Mouse (Mus musculus) neural tube, embryonic 10.5 days (tissue): Measurements from ENCODE around the gene Emc10.

Experiments used
- DNase-seq: peaks from one replicate; pipeline ENCODE4 v3.0.0-alpha.2; 2017; ENCODE audit warnings: low spot score; ENCODE audit errors: extremely low spot score

Gene Emc10

DNA sequence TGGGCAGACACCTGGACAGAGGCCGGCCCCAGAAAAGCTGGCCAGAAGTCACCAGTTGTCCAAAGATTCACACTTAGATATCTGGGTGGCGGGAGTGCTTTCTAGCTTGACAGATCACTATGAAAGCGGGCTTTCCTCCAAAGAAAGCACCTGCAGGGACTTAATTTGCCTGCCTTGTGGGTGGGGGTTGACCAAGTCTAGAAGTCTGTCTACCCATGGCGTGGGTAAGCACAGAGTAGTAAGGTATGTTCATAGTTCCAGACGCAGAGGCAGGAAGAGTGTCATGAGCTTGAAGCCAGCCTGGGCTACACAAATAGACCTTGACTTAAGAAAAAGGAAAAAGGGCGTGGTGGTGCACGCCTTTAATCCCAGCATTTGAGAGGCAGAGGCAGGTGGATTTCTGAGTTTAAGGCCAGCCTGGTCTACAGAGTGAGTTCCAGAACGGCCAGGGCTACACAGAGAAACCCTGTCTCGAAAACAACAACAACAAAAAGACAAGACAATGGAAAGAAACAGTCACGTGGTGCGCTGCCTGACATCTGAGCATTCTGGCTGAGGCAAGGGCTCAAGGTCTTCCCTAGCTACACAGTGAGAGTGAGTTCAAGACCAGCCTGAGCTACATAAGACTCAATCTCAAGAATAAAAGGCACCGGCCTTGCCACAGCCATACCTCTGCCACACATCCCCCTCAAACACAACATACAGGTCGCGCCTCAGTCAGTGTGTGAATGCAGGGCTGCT lies 30.3 kb upstream of the Emc10 start:
- no peak for DNase-seq

DNA sequence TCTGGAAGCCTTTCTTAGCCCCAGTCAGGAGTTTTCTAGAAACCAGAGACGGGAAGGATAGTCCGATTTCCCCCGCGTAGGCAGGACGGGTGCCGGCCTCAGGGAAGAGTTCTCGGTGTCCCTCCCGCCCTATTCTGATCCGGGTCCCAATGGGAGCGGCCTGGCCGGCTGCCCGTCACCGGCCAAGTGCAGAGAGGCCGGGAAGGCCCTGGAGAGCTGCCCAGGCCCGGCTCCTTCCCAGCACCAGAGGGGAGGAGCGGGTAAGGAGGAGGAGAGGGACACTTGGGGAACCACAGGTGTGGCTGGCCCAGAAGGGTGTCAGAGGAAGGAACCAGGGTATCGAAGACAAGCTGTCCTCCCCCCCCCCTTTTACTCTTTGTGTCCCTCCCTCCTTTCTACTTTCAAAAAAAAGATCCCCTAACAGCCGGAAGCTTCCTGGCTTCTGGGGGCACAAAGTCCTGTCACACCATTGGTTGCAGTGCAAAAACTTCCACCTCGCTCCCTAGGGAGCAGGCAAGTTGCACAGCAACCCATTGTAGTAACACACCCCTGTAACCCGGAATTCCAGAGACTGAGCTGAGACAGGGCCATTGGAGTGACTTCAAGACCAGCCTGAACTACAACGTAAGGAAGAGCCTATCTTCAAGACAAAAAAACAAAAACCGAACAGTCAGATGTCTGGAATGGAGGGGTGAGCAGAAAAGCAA lies 28.9 kb upstream of the Emc10 start:
- no peak for DNase-seq

DNA sequence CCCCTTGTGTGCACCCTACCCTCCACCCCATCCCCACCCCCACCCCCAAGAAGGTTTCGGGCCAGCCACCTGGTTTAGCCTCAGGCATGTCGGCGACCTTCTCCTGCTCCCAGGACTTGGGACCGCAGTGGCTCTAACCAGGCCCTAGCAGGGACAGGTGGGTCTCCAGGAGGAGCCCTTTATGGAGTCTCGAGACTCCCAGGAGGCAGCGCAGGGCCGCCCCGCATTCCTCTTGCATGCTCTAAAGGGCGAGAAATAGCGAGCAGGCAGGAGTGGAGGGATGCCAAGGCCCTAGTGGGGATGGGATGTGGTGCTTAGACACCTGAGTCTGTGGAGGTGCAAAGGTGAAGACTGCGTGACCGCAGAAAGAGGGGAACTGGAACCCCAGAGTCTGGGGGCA lies 28.2 kb upstream of the Emc10 start, which contains the start of gene Mybpc2:
Mybpc2 (minus strand) TSS at position 155 of the 400 bp plus-strand sequence.
- DNase-seq: no peak

DNA sequence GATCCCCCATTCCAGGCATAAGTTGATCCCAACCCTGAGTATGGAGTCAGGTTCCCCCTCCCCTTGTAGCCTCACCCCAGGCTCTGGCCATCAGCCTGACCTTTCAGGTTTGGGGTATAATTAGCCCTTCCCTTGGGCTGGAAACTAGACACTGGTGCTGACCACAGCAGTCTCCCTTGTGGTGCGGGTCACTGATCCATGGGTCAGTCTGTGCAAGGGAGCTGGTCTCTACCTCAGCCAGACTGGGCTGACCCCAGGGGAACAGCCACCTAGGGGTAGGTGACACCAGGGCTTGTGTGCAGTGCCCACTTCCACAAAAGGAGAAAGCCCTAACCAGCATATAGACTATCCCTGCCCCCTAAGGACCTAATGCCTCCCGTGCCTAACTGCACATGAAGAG lies 26.7 kb upstream of the Emc10 start:
- DNase-seq: no peak

DNA sequence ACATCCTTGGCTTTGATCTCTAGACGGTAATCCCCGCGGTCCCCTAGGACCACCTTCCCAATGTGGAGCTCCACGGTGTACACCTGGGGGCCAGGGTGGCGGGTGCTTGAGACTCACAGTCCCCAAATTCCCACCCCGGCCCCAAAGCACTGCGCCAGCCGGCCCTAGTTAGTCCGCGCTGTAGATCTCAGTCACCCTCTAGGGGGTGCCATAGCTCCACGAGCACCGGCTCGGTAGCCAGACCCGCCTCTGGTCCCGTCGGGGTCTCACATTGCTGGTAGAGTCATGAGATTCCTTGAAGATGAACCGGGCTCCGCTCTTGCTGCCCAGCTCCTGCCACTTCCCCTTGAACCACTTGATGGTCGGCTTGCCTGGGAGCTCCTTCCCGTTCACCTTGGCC lies 25.4 kb upstream of the Emc10 start:
- peak; percentile 68 for DNase-seq

DNA sequence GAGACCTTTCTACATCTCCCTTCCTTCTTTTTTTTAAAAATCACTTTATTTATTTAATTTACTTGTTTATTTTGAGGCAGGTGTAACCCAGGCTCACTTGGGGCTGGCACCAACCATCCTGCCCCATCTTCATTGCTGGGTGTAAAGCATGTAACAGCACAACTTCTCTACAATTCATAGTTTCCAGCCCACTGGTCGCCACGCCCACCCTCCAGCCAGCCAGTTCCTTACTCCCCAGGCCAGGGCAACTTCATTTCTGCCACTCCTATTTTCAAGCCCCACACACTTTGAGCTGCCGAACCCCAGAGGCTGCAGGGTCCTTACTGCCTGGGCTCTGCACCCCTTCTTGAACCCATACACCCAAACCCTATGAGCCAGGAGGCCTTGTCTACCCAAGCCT lies 24.7 kb upstream of the Emc10 start:
- DNase-seq: no peak

DNA sequence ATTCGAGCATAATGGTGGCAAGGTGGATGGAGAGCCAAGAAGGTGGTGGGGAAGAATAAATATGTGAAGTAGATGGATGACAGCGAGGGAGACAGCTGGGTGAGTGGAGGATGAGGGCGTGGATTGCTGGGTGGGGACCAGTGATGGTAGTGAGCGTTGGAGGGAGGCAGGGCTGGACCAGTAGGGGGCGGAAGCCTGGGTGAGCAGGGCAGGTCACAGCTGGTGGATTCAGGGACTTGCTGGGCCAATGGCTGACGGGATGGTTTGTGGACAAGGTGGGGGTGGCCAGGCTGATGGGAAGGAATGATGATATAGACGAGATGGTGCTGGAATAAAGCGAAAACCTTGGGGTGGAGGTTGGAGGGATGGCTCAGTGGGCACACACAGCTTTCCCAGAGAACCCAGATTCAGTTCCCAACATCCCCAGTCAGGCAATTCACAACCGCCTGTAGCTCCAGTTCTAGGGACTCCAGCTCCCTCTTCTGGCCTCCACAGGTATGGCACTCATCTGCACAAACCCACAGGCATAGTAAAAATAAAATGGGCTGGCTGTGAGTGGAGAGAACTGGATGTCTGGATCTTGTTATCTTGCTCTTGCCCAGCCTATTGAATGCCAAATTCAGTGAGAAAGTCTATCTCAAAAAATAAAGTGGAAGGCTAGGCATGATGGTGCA lies 23.0 kb upstream of the Emc10 start:
- no peak for DNase-seq

DNA sequence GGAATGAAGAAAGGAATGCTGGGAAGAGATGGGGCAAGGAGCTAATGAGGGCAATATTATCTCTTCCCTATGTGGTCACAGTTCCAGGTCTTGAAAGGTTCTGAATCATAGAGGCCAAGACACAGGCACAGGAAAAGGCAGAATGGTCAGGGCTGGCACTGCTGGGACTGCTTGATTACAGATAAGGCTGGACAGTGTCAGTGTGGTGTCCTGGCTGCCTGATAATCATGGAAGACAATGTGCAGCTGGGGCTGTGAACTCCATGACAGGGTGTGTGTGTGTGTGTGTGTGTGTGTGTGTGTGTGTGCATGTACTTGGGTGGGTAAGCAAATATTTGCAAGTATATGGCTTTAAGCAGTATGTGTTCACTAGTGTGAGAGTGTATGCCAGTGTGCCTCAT lies 11.2 kb upstream of the Emc10 start:
- DNase-seq: no peak

DNA sequence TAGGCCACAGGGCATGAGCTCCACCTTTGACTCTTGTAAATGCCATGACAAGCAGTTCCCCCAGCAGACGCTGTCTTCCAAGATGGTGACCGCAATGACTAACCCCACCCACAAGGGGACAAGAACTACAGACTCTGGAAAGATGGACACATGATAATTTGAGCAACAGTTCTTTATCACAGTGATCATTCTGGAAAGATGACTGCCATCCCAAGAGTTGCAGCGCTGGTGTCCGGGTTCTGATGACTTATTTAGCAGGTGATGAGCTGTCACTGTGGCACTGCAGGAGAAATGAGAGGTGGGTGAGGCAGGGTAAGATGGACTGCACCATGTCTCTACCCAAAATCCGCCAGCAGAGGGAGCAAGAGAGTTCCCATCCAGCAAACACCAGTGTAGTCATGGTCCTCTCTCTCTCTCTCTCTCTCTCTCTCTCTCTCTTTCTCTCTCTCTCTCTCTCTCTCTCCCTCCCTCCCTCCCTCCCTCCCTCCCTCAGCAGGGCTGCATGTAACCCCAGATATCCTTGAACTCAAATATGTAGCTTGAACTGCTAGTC lies 5.3 kb upstream of the Emc10 start:
- DNase-seq: peak; percentile 75

DNA sequence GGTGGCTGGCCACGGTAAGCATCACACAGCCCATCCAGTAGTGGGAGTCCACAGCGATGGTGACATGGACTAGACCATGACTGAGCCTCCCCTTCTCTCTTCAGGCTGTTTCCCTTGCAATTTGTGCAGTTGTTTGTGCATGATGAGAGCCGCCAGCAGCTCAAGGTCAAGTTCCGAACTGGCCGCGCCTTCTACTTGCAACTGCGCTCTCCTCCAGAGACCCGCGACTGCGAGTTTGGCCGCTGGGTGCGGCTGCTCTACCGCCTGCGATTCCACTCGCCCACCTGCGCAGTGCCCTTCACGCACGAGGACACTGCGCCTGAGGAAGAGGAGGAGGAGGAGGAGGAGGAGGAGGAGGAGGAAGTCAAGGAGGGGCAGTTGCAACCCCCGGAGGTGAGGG lies 3.7 kb upstream of the Emc10 start:
- no peak for DNase-seq

DNA sequence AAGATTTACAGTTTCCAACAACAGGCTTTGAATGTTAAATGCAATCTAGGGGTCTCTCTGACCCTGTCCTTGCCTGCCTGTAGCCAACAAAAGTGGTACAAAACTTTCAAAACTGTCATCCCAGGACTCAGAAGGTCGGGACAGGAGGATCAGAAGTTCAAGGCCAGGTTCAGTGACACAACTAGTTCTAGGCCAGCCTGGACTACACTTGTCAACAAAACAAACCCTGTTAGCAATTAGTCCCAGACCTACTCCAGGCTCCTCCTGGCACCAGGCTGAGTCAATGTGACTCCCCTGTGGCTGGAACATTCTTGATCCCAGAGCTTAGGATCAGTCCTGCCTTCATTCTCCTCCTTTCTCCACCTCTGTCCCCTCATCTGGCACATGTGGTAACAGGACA lies 2.6 kb upstream of the Emc10 start:
- DNase-seq: no peak

DNA sequence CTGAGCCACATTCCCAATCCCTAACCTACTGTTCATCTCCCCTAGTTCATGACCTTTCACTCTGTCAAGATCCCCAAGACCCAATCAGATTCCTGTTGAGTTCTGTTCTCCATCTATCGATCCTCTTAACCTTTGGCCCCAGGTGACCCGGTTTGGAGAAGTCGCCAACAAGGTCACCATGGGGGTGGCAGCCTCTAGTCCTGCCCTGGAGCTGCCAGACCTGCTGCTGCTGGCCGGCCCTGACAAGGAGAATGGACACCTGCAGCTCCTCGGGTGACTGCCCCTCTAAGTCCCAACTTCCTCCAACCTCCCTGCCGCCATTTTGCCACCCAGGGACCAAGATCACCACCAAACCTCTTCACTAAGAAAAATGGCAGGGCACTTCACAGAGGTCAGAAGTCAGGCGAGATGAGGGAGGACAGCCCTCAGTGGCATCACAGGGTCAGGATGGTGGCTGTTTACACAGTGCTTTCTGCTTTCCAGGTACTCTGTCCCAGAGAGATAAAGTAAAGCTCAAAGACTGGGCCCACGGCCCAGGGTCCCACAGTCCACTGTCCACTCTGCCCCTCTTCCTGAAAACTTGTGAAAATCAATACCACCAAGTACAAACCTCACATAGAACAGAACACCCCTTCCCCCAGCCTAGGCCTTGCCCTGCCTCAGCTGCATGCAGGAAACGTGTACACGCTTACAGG lies 1.2 kb upstream of the Emc10 start:
- DNase-seq: no peak

DNA sequence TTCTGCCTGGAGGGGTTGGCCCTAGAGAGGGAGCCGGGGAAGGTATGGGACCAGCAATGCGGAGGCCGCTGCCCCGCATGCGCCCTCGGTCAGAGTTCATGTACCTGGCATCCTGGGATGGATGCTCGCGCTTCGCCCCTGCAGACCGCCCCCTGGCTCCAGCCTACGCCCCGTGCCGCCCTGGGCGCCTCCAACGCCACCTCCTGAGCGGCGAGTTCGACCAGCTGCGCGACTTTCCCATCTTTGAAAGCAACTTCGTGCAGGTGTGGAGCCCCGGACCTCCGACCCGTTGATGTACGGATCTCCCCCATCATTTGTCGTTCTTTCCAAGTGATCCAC lies 411 bp upstream of the Emc10 start:
- DNase-seq: no peak

DNA sequence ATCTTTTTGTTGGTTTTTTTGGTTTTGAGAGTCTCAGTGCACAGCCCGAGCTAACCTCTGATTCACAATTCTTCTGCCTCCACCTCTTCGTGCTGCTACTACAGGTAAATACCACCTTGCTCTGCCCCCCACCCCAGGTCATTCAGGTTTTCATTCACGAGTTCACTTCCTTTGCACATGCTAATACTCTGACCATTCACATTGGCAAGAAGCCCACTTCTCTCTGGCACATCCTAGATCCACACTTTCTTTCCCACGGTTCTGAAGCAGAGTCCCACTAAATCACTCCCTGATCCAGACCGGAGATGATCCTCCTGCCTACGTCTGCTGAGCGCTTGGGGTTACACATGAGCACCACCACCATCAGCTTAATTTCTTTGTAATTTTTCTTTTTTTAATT lies 1.2 kb downstream of the Emc10 start:
- DNase-seq: no peak

DNA sequence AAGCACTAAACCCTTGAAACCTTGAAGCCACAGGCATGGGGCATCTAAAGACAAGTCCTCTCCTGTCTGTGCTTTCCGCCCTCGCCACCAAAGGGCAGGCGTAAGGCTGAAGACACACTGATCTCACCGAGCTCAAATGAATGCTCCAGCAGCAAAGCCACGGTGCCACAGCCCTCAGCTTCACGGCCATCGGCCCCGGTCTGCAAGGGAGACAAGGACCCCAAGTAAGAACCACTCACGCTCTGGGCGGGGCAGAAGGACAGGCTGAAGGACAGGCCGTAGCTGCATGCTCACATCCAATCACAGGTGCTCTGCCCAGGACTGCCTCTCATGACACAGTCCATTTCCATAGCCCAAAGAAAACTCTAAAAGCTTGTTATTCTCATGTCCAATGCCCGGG lies 1.6 kb downstream of the Emc10 start:
- no peak for DNase-seq

DNA sequence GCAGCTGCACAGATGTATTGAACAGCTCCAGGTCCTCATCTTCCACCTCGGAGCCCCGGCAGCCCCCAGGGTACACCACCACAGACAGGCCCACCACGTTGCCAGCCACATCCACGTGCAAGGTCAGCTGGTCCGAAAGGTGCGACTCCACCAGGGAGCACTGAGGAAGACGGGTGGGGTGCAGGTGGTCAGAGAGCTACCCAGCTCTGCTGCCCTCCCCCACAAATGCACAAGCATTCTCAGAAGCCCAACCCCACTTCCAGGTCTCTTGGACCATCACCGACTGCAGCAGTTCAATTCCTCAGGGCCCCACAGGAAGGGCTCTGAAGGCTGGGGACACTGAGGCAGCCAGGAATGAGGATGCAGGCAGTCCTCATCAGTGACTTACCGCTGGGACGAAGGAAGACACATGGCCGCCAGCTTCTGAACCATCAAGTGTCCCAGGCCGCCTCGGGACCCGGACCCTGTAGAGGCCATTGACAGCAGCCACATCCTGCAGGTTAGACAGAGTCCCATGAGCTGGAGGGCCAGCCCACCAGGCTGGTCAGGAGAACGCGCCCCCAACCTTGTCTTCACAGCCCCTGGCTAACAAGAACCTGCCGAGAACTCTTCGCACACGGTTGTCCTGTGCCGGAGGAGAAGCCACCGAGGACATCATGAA lies 4.0 kb downstream of the Emc10 start:
- DNase-seq: no peak

DNA sequence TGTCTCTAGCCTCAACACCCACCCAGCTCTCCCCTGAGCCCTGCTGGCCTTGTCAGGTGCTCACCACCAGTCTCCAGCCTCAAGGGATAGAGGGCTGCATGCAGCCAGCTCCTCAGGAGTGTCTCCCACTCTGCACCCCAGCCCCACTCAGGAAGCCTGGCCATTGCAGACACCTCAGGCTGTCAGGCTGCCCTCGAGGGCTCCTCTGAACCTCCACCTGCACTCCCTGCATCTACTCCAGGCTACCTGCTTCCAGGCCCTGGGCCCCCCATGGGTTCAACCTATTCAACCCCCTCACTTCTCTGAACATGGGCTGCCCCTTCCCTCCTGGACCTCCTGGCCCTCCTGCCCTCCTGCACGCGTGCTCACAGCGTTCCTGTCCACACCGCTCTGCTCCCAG lies 4.9 kb downstream of the Emc10 start:
- no peak for DNase-seq

DNA sequence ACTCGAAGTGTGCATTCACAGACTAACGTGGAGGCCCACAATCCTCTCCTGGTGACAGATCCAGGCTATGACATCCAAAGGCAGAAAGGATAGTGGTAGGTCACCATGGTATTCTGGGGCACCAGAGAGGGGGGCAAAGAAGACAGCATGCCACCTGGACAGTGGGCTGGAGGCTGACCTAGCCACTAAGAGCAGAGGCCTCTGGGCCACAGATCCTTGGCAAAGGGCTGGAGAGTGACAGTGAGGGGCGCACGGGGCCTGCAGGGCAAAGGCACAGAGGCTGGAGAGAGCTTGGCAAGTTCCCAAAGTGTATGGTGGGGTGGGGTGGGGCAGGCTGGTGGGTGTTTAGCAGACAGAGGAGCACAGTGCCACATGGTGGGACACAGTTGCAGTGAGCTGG lies 6.0 kb downstream of the Emc10 start:
- DNase-seq: no peak

DNA sequence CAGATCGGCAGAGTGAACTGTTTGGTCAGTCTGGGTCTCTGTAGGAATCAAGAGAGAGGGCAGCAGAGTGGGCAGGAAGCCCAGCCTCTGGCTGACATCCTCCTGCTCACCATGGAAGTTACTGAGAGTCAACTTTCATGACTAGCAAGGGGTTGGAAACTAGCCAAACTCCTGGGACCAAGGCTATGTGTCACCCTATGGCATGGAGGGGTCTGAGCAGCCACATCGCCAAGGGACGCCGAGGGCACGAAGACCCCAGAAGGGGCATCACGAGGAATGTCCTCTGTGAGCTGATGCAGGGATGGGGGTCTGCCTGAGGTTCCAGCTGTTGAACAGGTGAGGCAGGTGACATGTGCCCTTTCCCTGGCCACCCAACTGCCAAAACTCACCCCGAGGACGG lies 7.8 kb downstream of the Emc10 start:
- no peak for DNase-seq

DNA sequence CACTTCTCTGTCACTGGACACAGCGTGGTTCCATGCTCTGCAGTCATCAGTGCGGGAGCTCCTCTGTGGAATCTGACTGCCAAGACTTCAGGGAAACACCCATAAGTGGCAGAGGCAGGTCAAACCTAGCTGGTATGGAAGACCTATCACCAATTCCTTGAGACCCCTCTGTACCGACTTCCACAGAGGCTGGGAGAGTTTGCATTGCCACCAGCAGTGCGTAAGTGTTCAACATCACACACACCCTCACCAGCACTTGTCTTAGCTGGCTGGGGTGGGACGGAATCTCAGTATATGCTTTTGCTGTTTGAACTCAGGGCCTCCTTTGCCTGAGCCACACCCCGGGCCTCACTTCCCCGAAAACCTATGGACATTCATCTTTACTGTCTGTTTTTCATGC lies 8.4 kb downstream of the Emc10 start:
- no peak for DNase-seq

DNA sequence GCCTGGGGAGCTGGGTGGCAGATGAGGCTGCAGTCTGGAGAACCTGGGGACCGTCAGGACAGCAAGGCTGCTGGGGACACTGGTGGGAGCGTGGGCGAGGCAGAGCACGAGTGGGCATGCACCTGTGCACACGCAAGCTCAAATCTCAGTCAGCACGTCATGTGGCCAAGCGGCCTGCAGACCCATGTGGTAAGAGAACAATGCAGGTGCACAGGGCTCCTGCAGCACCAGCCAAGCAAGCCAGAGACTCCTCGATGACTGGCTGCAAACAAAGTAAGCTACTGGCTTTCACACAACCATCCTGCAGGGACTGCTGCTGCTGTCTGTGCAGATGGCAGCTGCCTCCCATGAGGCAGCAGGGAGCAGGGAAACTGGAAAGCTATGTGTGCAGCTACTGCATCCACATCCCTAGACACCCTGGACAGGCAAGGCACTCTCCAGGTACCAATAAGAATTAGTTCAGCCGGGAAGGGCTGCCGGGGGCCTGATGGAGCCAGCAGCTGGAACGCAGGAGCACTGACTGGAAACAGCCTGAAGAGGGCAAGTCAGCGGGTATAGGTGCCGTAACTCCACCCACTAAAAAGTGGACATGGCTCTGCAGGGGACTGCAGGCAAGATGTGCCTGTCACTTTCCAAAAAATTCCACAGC lies 9.3 kb downstream of the Emc10 start:
- DNase-seq: no peak
